Mouse (Mus musculus) right cerebral cortex, adult 2 months (tissue): ENCODE data around the gene Rinl.

Experiments
- DNase-seq, 2 experiments: peaks; one replicate each; pipeline ENCODE4 v3.0.0; 2021 to 2022; ENCODE audit warnings: low spot score in 2 of 2

Gene Rinl

DNA sequence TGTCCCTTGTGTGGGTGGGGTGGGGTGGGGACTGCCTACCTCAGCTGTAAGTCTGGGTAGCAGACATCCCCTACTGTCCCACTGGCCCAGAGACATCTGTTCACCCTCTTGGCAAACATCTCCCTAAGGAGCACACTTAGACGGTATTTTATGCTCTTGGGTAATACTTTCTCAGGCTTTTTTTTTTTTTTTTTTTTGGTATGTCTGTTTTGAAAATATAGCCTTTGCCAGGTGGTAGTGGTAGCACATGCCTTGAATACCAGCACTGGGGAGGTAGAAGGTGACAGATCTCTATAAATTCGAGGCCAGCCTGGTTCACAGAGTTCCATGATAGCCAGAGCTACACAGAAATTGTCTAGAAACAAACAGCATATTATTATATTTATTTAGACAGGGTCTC, 35.2 kb downstream of the Rinl start:
- DNase-seq: no peak

- peak; percentile 87 to 89 for DNase-seq
These were observed 36.3 kb downstream of the Rinl start, which contains the start of gene Ech1 for GRCm38 (mm10) chr7:28824941-28825685. TSS of gene Ech1 (plus strand) at chr7:28825217.

DNA sequence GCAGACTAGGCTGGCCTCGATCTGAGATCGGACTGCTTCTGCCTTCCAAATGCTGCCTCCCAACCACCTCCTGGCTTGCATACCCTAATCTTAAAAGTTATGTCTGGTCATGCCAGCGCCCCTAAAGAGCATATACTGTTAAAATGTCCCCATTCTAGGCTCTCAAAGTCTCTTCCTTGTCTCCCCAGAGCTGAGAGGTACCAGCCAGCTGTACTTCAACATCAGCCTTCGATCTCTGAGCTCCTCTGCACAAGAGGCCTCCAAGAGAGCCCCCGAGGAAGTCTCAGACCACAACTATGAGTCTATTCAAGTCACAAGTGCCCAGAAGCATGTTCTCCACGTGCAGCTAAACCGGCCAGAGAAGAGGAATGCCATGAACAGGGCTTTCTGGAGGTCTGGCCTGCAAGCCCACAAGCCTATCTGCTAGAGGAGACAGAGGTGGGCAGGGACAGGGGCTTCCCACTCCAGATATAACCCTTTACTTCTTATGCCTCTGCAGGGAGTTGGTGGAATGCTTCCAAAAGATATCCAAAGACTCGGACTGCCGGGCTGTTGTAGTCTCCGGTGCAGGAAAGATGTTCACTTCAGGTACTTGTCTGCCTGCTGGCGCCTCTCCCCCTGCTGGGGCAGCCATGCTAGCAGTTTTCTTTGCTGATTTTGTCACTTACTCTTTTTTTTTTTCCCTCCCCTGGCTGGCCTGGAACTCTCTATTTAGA, 37.1 kb downstream of the Rinl start:
- no peak for DNase-seq

GRCm38 (mm10) chr7:28826402-28826772, 37.6 kb downstream of the Rinl start:
- no peak for DNase-seq

DNA sequence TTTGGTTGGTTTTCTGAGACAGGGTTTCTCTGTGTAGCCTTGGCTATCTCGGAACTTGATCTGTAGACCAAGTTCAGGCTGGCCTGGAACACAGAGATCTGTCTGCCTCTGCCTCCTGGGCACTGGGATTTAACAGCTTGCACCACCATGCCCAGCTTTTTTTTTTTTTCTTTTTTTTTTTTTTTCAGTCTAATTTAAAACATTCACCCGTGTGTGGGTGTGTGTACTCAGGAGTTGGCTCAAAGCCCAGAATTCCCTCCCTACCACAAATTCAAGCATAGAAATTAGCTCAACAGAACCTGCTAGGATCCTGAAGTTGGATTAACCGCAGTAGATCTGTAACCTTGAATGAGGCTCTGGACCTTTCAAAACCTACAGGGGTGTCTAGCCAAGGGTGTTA, 38.6 kb downstream of the Rinl start:
- peak; percentile 72 to 78 for DNase-seq

- DNase-seq: no peak
These were observed 41.1 kb downstream of the Rinl start for GRCm38 (mm10) chr7:28829821-28830220.

GRCm38 (mm10) chr7:28830981-28831380, 42.2 kb downstream of the Rinl start:
- no peak for DNase-seq

DNA sequence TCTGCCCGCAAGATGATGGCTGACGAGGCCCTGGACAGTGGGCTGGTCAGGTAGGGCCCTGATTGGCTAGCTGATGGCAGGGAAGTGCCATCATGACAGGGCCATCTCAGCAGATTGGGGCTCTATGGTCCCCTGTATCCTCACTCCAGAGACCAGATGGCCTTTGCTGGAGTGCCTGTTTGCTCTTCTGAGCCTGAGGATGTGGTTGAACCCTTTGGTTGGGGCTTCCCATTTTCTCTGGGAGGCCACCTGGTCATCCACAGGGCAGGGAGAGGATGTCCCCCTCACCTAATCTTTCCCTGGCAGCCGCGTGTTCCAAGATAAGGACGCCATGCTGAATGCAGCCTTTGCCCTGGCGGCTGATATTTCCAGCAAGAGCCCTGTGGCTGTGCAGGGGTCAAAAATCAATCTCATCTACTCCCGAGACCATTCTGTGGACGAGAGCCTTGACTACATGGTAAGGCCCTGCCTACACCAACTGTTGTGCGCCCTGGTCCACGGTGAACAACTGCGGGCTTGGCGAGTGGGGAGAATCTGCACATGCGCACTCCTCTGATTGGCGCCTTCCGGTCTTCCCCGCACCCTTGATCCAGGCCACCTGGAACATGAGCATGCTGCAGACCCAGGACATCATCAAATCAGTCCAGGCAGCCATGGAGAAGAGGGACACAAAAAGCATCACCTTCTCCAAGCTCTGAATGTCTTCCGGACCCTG, 42.8 kb downstream of the Rinl start:
- DNase-seq: no peak

GRCm38 (mm10) chr7:28832137-28832536, 43.4 kb downstream of the Rinl start:
- DNase-seq: no peak

DNA sequence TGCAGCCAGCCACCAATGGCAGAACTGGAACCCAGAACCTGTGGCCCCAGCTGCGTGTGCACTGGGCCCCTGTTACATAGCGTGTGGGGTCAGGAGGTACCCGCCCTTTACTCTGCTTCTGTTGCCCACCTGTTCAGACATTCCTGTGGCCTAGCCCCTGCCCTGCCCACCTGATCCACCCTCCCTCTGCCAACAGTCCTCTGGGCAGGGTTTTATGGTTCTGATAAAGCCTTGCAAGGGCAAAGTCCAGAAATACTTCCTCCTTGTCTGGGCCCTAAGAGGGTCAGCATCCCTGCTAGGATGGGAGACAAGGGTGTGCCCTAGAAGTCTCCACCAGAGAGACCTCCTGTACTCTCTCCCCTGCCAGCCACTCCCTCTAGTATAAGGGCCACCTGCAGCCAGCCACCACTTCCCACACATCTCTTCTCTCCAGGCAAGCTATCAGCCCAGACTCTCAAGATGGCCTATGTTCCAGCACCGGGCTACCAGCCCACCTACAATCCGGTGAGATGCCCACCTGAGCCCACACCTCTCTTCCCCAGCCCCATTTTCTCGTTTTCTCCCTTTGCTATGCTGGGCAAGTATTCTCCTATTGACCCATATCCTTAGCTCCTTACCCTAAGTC, 45.1 kb downstream of the Rinl start, which contains the start of gene Lgals4:
TSS of gene Lgals4 (plus strand) at position 132 of the 625 bp plus-strand sequence.
- no peak for DNase-seq

DNA sequence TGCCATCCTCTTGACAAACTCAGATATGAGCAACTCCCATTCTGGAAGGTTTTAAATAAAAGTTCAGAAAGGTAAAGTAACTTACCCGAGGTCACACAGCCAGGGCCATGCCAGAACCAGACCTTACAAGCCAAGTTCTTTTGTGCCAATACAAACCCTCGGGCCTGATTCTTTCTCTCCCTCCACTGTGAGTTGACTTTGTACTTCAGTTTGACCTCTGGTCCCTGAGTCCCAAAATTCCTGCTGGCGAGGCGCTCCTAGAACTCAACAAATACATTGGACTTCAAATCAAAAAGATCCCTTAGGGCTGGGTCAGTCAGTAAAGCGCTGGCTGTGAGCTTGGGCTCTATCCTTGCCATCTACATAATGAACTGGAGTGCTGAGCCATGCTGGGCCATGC, 48.2 kb downstream of the Rinl start:
- DNase-seq: no peak

DNA sequence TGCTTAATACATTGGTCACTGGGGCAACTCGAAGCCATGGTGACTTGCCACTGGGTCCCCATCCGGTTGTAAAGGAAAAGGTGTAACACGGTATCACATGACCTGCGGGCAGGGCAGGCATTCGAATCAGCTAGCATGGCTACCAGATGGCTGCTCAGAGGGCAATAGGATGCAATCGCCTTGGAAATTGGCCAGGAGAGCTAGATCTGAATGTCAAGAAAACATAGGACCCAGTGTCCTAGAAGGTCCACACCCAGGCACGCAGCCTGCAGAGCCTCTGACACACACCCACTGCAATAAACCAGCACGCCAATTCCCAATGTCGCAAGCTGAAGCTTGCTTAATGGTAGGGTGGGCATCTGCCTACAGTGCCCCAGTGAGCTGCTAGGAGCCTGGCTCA, 49.6 kb downstream of the Rinl start:
- no peak for DNase-seq

DNA sequence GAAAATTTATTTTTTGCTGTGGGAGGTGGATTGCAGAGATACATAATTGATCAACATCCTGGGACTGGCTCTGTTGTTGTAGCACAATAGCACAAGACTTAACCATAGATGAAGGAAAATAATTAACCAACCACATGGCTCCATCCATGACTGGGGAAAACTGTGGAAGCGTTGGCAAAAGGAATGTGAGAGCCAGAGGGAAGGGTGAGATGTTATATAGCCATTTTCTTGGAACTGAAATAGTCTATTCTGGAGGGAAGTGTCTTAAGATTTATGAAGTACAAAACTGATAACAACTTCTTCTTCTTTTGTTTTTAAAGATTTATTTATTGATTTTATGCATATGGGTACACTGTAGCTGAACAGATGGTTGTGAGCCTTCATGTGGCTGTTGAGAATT, 58.5 kb downstream of the Rinl start:
- DNase-seq: no peak
